Mouse (Mus musculus) bone marrow macrophage, adult 2 months (primary cell): ENCODE data around the gene Aff3.

Source experiments
- CTCF ChIP-seq: IDR thresholded peaks from 2 replicates; pipeline ENCODE4 v1.5.1; 2012; ENCODE audit warnings: low read depth, mild to moderate bottlenecking, low read length, moderate library complexity
- POLR2A ChIP-seq: IDR thresholded peaks from 2 replicates; pipeline ENCODE4 v1.6.1; 2012; ENCODE audit warnings: mild to moderate bottlenecking, low read depth, low read length, borderline replicate concordance

- TF ChIP-seq CTCF, result no peak
- TF ChIP-seq POLR2A, result no peak
These were observed 30.7 kb downstream of the Aff3 start for GRCm38 (mm10) chr1:38634081-38634480.
